Mouse (Mus musculus) kidney, embryonic 15.5 days (tissue): ENCODE data around the gene Svs6. TPM values are rescaled to one million over a fixed set of nuclear protein-coding genes. Genes with fewer than 3 reads are reported as not detected.
"Not testable (repeated sequence)": the region's sequence is repeated elsewhere in the genome, so short reads cannot be mapped to it uniquely, and the experiment has no call there.

Experiments used
- ATAC-seq: fragments of 200-750 bp; cut with Nextera tagmentation; replicated peaks from 2 replicates; pipeline ENCODE4 v1.8.0; 2017; ENCODE audit warnings: moderate TSS enrichment; ENCODE audit not compliant: low FRiP score
- H3K27ac ChIP-seq: fragments of 300-500 bp; sonication (generic); 2 replicates; pipeline ENCODE4 v1.5.1; 2015; ENCODE audit warnings: mild to moderate bottlenecking, inconsistent platforms
- H3K27me3 ChIP-seq: fragments of 300-500 bp; sonication (generic); 2 replicates; pipeline ENCODE4 v1.6.1; 2015; ENCODE audit warnings: inconsistent platforms
- H3K36me3 ChIP-seq: fragments of 300-500 bp; sonication (generic); 2 replicates; pipeline ENCODE4 v1.6.1; 2015; ENCODE audit warnings: inconsistent platforms
- H3K4me1 ChIP-seq: fragments of 300-500 bp; sonication (generic); 2 replicates; pipeline ENCODE4 v1.6.1; 2015; ENCODE audit warnings: inconsistent platforms
- H3K4me2 ChIP-seq: fragments of 300-500 bp; sonication (generic); 2 replicates; pipeline ENCODE4 v1.6.1; 2015; ENCODE audit warnings: moderate library complexity, mild to moderate bottlenecking, inconsistent platforms
- H3K4me3 ChIP-seq: fragments of 300-500 bp; sonication (generic); replicated peaks from 2 replicates; pipeline ENCODE4 v1.5.1; 2015; ENCODE audit warnings: mild to moderate bottlenecking, inconsistent platforms
- H3K9ac ChIP-seq: fragments of 300-500 bp; sonication (generic); 2 replicates; pipeline ENCODE4 v1.6.1; 2015; ENCODE audit warnings: mild to moderate bottlenecking, inconsistent platforms
- H3K9me3 ChIP-seq: fragments of 300-500 bp; sonication (generic); replicated peaks from 2 replicates; pipeline ENCODE4 v1.6.1; 2016; ENCODE audit warnings: inconsistent platforms
- WGBS: fragments of 180-500 bp; shearing (Covaris S2); methylation state at CpG from one replicate; pipeline ENCODE4 v1.1.7; 2015; ENCODE audit warnings: mixed read lengths; 5-methylcytosine and 5-hydroxymethylcytosine counted together
- polyA plus RNA-seq: library from polyadenylated mRNA; unstranded; fragments of >200 nt; fragmentation: Nextera tagmentation; extraction: Ambion mirVana; gene quantifications from 2 replicates; pipeline ENCODE4 v1.2.1, GENCODE M21; 2015

Svs6 gene
- polyA plus RNA-seq: not detected in 2 replicates

DNA sequence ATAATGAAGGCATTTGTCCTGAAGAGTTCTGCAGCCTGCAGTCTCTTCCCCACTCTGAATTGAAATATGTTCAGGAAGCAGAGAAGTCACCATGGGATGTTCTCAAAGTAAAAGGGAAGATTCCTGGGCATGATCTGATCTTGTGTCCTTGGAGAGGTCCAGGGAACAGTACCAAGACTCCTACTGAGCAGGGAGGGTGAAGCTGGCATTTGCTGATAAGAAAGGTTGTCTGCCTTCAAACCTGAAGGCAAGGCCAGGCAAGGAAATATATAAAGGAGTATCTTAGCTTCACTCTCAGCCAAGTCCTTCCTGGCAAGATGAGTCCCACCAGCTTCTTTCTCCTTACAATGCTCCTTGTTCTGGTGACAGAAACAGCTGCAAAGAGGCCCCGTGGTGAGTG lies at the start of gene Svs6:
Gene Svs6 (plus strand): TSS at position 301 of the 400 bp plus-strand sequence.
- not testable (repeated sequence) for H3K27ac ChIP-seq, H3K9ac ChIP-seq, H3K36me3 ChIP-seq, H3K27me3 ChIP-seq, H3K4me3 ChIP-seq, H3K4me2 ChIP-seq, H3K9me3 ChIP-seq, ATAC-seq, H3K4me1 ChIP-seq
- WGBS: 86% methylated on average over 1 of the region's 1 CpGs

GRCm38 (mm10) chr2:164278359-164278758 lies 38.2 kb upstream of the Svs6 start, which contains the start of gene Svs4:
TSS of gene Svs4 (minus strand) at chr2:164278459.
- Histone ChIP-seq H3K27ac (no peak within 1 kb of the TSS), H3K4me3 (no peak within 1 kb of the TSS), H3K36me3 (no peaks in the 10 kb centered on the region), H3K9me3 (no peaks in the 10 kb centered on the region), H3K9ac (no peak within 1 kb of the TSS), H3K4me1 (no peaks in the 10 kb centered on the region), H3K4me2 (no peak within 1 kb of the TSS), H3K27me3 (no peaks in the 10 kb centered on the region)
- 88% methylated on average over 4 of the region's 4 CpGs for WGBS
- no peak for ATAC-seq

GRCm38 (mm10) chr2:164288968-164289367 lies 27.6 kb upstream of the Svs6 start, which contains the start of gene Svs3a:
TSS of gene Svs3a (plus strand) at chr2:164289268.
- not testable (repeated sequence) for H3K27me3 ChIP-seq, H3K4me3 ChIP-seq, ATAC-seq, H3K9ac ChIP-seq, H3K4me2 ChIP-seq, H3K9me3 ChIP-seq, H3K27ac ChIP-seq, H3K36me3 ChIP-seq, H3K4me1 ChIP-seq
- 70% methylated on average over 1 of the region's 1 CpGs for WGBS

GRCm38 (mm10) chr2:164312599-164312998 lies 4.0 kb upstream of the Svs6 start:
- ATAC-seq: no peak
- Histone ChIP-seq H3K4me1 (no peaks in the 10 kb centered on the region), H3K9ac (no peak overlapping the region), H3K27me3 (no peaks in the 10 kb centered on the region), H3K9me3 (no peaks in the 10 kb centered on the region), H3K4me2 (no peak overlapping the region), H3K4me3 (no peak overlapping the region), H3K27ac (no peak overlapping the region), H3K36me3 (no peaks in the 10 kb centered on the region)
- WGBS: 90% methylated on average over 5 of the region's 5 CpGs

DNA sequence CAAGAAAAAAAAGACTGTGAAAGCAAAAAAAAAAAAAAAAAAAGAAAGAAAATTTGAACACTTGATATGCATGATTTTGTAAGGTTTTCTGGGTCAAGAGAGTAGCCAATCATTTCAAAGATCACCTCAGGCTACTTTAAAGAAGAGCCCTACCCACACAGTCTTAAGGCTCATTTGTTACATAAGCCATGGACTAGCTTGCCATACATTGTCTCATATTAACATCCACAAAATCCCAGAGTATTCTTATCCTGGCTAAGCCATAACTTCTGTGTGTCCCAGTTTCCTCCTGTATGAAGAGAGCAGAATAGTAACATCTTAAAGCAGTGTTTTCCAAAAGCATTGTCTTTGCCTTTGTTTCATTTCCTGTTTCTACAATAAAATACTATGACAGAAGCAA lies 1.1 kb upstream of the Svs6 start:
- not testable (repeated sequence) for H3K27me3 ChIP-seq, H3K36me3 ChIP-seq, ATAC-seq, H3K4me3 ChIP-seq, H3K9me3 ChIP-seq, H3K27ac ChIP-seq, H3K9ac ChIP-seq, H3K4me2 ChIP-seq, H3K4me1 ChIP-seq

DNA sequence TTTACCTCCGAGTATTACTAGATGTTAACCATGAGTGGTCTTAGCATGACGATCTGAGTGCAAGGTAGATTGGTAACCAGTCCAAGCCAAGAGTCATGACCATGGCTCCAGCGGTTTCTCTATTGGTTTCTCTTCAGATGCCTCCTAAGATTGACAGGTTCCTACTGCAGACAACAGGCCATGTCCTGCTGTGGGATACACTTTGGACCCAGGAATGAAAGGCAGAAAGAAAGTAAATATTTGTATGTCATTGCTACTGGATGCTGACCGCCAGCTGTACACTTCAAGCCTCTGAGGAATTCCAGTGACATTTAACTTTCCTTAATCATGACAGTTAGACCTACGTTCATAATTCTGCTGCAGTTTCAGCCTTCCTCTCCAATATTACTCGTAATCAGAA lies 4.4 kb downstream of the Svs6 start:
- no peaks in the 10 kb centered on the region for H3K4me1 ChIP-seq
- H3K27me3 ChIP-seq: no peaks in the 10 kb centered on the region
- H3K27ac ChIP-seq: no peak overlapping the region
- no peak overlapping the region for H3K4me3 ChIP-seq
- no peak for ATAC-seq
- no peak overlapping the region for H3K9ac ChIP-seq
- no peak overlapping the region for H3K4me2 ChIP-seq
- WGBS: 92% methylated on average over 6 of the region's 6 CpGs
- H3K9me3 ChIP-seq: no peaks in the 10 kb centered on the region
- no peaks in the 10 kb centered on the region for H3K36me3 ChIP-seq

DNA sequence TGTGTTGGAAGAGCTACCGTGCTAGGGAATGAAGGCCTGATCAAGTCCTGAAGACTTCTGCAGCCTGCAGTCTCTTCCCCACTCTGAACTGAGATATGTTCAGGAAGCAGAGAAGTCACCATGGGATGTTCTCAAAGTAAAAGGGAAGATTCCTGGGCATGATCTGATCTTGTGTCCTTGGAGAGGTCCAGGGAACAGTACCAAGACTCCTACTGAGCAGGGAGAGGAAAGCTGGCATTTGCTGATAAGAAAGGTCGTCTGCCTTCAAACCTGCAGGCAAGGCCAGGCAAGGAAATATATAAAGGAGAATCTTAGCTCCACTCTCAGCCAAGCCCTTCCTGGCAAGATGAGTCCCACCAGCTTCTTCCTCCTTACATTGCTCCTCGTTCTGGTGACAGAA lies 15.9 kb downstream of the Svs6 start, which contains the start of gene Svs5:
Gene Svs5 (plus strand): TSS at position 301 of the 400 bp plus-strand sequence.
- not testable (repeated sequence) for H3K27me3 ChIP-seq, H3K9me3 ChIP-seq, H3K4me2 ChIP-seq, H3K36me3 ChIP-seq, H3K4me1 ChIP-seq, ATAC-seq, H3K9ac ChIP-seq, H3K27ac ChIP-seq, H3K4me3 ChIP-seq
- WGBS: 78% methylated on average over 3 of the region's 3 CpGs

DNA sequence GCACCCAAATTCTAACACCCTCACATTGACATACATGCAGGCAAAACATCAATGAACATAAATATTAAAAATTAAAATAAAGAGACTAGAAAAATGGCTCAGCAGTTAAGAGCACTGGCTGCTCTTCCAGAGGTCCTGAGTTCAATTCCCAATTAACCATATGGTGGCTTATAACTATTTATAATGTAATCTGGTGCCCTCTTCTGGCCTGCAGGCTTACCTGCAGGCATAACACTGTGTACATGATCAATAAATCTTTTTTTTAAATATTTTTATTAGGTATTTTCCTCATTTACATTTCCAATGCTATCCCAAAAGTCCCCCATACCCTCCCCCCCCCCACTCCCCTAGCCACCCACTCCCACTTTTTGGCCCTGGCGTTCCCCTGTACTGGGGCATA lies 27.2 kb downstream of the Svs6 start:
- H3K4me3 ChIP-seq, ATAC-seq, H3K27me3 ChIP-seq, H3K4me1 ChIP-seq, H3K27ac ChIP-seq, H3K36me3 ChIP-seq, H3K4me2 ChIP-seq, H3K9ac ChIP-seq, H3K9me3 ChIP-seq: not testable (repeated sequence)
- WGBS: 64% methylated on average over 1 of the region's 1 CpGs

DNA sequence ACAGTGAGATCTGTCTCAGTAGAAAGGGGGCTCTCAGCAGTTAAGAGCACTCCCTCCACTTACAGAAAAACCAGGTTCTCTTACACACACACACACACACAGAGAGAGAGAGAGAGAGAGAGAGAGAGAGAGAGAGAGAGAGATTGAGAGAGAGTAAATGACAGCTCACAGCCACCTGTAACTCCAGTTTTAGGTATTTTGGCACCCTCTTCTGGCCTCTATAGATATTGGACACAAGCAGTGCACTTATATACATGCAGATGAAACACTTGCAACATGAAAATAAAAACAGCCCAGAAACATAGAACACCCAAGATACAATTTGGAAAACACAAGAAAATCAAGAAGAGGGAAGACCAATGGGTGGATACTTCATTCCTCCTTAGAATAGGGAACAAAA lies 31.1 kb downstream of the Svs6 start:
- not testable (repeated sequence) for H3K4me1 ChIP-seq, H3K9ac ChIP-seq, H3K4me2 ChIP-seq, H3K4me3 ChIP-seq, H3K9me3 ChIP-seq, H3K36me3 ChIP-seq, ATAC-seq, H3K27me3 ChIP-seq, H3K27ac ChIP-seq

DNA sequence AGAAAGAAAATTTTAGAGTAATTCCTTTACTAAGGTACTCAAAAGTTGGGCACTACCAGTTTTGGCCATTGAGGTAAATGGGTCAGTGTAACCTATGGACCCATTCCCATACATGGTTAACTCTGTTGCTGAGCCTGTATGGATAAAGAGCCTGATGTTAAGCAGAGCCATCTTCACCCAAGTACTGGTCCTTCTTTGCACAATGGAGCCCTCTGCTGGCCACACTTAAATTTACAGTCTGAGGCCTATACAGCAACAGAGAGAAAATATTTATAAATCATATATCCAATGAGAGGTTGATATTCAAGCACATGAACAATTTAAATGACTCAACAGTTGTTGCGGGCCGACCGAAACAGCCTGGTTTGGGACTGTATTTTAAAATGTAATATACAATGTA lies 32.4 kb downstream of the Svs6 start:
- Histone ChIP-seq H3K9me3 (no peaks in the 10 kb centered on the region), H3K4me1 (no peaks in the 10 kb centered on the region)

GRCm38 (mm10) chr2:164352697-164353096 lies 36.1 kb downstream of the Svs6 start:
- Histone ChIP-seq H3K27ac (no peak overlapping the region), H3K9ac (no peak overlapping the region), H3K36me3 (no peaks in the 10 kb centered on the region), H3K27me3 (0 out of 2 replicates have a peak, but pooled peaks cover 2% of the 10 kb centered on the region), H3K9me3 (no peaks in the 10 kb centered on the region), H3K4me3 (no peak overlapping the region), H3K4me1 (no peaks in the 10 kb centered on the region), H3K4me2 (no peak overlapping the region)
- WGBS: 84% methylated on average over 3 of the region's 3 CpGs
- no peak for ATAC-seq

More for the DNA sequence above, 32.4 kb downstream of the Svs6 start:
- H3K9ac ChIP-seq: no peak overlapping the region
- no peaks in the 10 kb centered on the region for H3K36me3 ChIP-seq
- H3K4me2 ChIP-seq: no peak overlapping the region
- WGBS: 93% methylated on average over 3 of the region's 3 CpGs
- ATAC-seq: no peak
- no peak overlapping the region for H3K4me3 ChIP-seq
- no peak overlapping the region for H3K27ac ChIP-seq
- H3K27me3 ChIP-seq: no peaks in the 10 kb centered on the region

DNA sequence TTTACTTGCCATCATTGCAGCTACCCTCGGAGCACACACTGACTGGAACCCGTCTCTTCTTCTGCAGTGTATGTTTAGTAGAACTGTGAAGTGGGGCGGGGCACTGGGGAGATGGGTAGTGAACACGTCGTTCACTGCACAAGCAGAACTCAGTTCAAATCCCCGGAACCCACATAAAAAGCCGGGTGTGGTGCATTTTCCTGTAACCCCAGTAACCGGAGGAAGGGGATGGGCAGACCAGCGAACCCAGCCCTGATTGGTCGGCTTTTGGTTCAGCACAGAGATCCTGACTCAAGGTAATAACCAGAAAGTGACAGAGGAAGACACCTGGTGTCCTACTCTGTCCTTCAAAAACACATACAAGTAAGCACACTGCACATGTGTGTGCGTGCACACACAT lies 36.8 kb downstream of the Svs6 start:
- H3K4me2 ChIP-seq: no peak overlapping the region
- H3K27me3 ChIP-seq: 0 out of 2 replicates have a peak, but pooled peaks cover 2% of the 10 kb centered on the region
- no peak overlapping the region for H3K27ac ChIP-seq
- no peaks in the 10 kb centered on the region for H3K4me1 ChIP-seq
- H3K9me3 ChIP-seq: no peaks in the 10 kb centered on the region
- no peak overlapping the region for H3K9ac ChIP-seq
- WGBS: 91% methylated on average over 11 of the region's 11 CpGs
- H3K4me3 ChIP-seq: no peak overlapping the region
- no peaks in the 10 kb centered on the region for H3K36me3 ChIP-seq
- no peak for ATAC-seq

DNA sequence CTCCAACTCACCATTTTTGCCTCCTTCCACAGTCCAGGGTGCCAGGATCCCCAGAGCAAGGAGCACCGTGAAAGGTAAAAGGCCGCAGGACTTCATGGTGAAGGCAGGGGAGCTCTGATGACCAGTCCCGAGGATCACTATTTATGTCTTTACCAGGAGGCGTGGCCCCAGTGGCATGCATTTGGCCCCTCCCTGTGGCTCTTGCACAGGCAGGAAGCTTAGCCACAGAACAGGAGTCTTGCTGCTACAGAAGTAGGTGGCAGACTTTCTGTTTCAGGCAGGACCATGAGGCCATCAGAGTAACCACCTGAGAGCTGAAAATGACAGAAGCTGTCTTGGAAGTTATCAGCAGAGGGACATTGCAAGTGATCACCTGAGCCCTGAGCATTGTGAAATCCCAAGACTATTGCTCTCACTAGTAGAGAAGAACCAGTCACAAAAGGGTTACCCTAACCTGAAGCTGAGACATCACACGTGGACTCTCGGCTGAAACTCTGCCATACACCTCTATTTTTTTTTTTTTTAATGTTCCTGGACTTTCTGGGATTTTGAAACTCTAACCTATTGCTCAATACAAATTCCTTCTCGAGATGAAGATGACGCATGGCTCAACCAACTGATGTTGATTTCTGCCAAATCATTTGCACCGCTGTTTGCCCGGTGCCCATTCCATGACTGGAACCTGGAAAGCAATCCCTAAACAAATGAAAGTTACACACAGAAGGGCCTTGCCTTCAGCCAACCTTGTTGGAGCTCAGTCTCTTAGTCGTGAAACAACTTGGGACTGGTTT lies 39.8 kb downstream of the Svs6 start:
- H3K27ac ChIP-seq: no peak overlapping the region
- H3K36me3 ChIP-seq: no peaks in the 10 kb centered on the region
- no peak overlapping the region for H3K4me2 ChIP-seq
- H3K4me3 ChIP-seq: no peak overlapping the region
- no peaks in the 10 kb centered on the region for H3K9me3 ChIP-seq
- H3K9ac ChIP-seq: no peak overlapping the region
- peaks cover 9% of the 10 kb centered on the region; the same call in 1 of the 2 replicates for H3K27me3 ChIP-seq
- 72% methylated on average over 11 of the region's 11 CpGs for WGBS
- ATAC-seq: no peak
- H3K4me1 ChIP-seq: no peaks in the 10 kb centered on the region
